ENCODE assay signal across 19 mouse cellular contexts in the genomic region with DNA sequence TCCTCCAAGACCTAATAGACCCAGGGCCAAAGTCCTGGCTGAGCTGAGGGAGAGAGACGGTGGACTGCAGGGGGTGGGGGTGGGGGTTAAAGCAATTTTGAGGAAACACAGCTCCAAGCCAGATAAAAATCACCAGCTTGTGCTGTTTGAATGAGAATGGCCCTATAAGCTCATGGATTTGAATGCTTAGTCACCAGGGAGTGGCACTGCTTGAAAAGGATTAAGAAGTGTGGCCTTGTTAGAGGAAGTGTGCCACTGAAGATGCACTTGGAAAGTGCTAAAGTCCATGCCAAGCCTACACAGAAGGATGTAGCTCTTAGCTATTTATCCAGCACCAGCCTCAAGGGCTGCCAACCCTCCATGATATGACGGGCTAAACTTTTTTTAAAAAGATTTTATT. TPM values are rescaled to one million over a fixed set of nuclear protein-coding genes. Genes with fewer than 3 reads are reported as not detected.
DNase-seq lines count a peak whose midpoint lies in the region; ATAC-seq lines count a peak whose summit lies in the region.
"Had no signal": no experiment of that assay in that cellular context is flagged by ENCODE, and none has a peak within 500 bp of the region (broad histone marks: within the 10 kb centered on the region; RNA-seq: fewer than 3 reads in every experiment).

No protein-coding gene starts in this region.

- peak overlapping the region; percentile 85 for H3K27ac ChIP-seq in macrophage
- H3K27ac ChIP-seq: hindbrain, embryonic 13.5 days; hindbrain, postnatal 0 days; intestine, embryonic 15.5 days had no signal

- H3K79me2 ChIP-seq in macrophage (ENCODE audit: inconsistent target), result no peaks in the 10 kb centered on the region

- no peak for ATAC-seq in inflammation-experienced regulatory T-cells, adult 6 months
- ATAC-seq: hindbrain, postnatal 0 days had no signal

- WGBS in macrophage (ENCODE audit: missing documents), result 83% methylated on average over 2 of the region's 2 CpGs

- peak; percentile 62 for DNase-seq in 416B (ENCODE audit: low read depth)
- peak; percentile 7 to 30 for DNase-seq in B cell, adult 2 months
- DNase-seq in R1 (ENCODE audit: low read depth, low spot score), result peak; percentile 38
- DNase-seq in retina, postnatal 1 day, result no peak
- no peak for DNase-seq in kidney, postnatal 25 days
- DNase-seq: adrenal gland, postnatal 10 days; cerebellum, adult 2 months; cerebellum, postnatal 10 days; gastrocnemius, postnatal 14 days; heart, adult 2 months; heart, postnatal 14 days had no signal

- no peak overlapping the region for H3K4me3 ChIP-seq in macrophage (ENCODE audit: inconsistent target)
- H3K4me3 ChIP-seq: forebrain, embryonic 15.5 days; heart, adult 2 months; hindbrain, embryonic 13.5 days; intestine, embryonic 15.5 days had no signal

- no peaks in the 10 kb centered on the region for H3K36me3 ChIP-seq in macrophage (ENCODE audit: inconsistent target)
- H3K36me3 ChIP-seq: embryonic facial prominence, embryonic 15.5 days; forebrain, embryonic 15.5 days; heart, embryonic 15.5 days; hindbrain, embryonic 13.5 days; intestine, embryonic 15.5 days had no signal

RNA-seq across cellular contexts. Expression of a gene that starts 9.5 kb away (rescaled TPM):
- 100 to 1,000 TPM in 18 of 26 experiments, 10 to 100 TPM in 8; 40.7 to 306 (median 194) TPM for total RNA-seq in macrophage (2018; cell fraction: chromatin; rRNA removed)
- total RNA-seq in macrophage (2018; cell fraction: cytosol; rRNA removed), result 100 to 1,000 TPM; 134 to 249 (median 192) TPM
- 100 to 1,000 TPM; 133 to 347 (median 250) TPM for total RNA-seq in macrophage (2018; cell fraction: nucleus; rRNA removed)
- 147 to 161 TPM (median 155 TPM) in 3 replicates for polyA plus RNA-seq in macrophage (2018)
- 10 to 100 TPM; 68.4 to 89.7 (median 70.4) TPM for polyA plus RNA-seq in inflammation-experienced regulatory T-cells, adult 6 months (2017; shearing (Covaris generic))

RNA-seq across cellular contexts. Expression of a gene that starts 12.4 kb away (rescaled TPM):
- 10 to 100 TPM in 13 of 26 experiments, 1 to 10 TPM in 13; 4.7 to 15.2 (median 10.2) TPM for total RNA-seq in macrophage (2018; cell fraction: chromatin; rRNA removed)
- 10 to 100 TPM in 8 of 26 experiments, 1 to 10 TPM in 18; 6.1 to 12.6 (median 8.9) TPM for total RNA-seq in macrophage (2018; cell fraction: cytosol; rRNA removed)
- 10 to 100 TPM in 21 of 26 experiments, 1 to 10 TPM in 5; 7.0 to 15.7 (median 11.5) TPM for total RNA-seq in macrophage (2018; cell fraction: nucleus; rRNA removed)
- polyA plus RNA-seq in macrophage (2018), result 6.7 to 13.0 TPM (median 9.6 TPM) in 3 replicates
- 1 to 10 TPM; 5.6 to 9.2 (median 6.0) TPM for polyA plus RNA-seq in inflammation-experienced regulatory T-cells, adult 6 months (2017; shearing (Covaris generic))

RNA-seq across cellular contexts. Expression of a gene that starts 13.9 kb away (rescaled TPM):
- 100 to 1,000 TPM in 19 of 26 experiments, 10 to 100 TPM in 7; 49.0 to 397 (median 132) TPM for total RNA-seq in macrophage (2018; cell fraction: chromatin; rRNA removed)
- total RNA-seq in macrophage (2018; cell fraction: cytosol; rRNA removed), result 1,000 to 10,000 TPM; 2,339 to 5,146 (median 3,315) TPM
- 100 to 1,000 TPM; 236 to 704 (median 486) TPM for total RNA-seq in macrophage (2018; cell fraction: nucleus; rRNA removed)
- 1,107 to 2,183 TPM (median 2,047 TPM) in 3 replicates for polyA plus RNA-seq in macrophage (2018)
- polyA plus RNA-seq in inflammation-experienced regulatory T-cells, adult 6 months (2017; shearing (Covaris generic)), result 1,000 to 10,000 TPM; 5,582 to 7,160 (median 6,033) TPM

RNA-seq across cellular contexts. Expression of a gene that starts 30.6 kb away (rescaled TPM):
- total RNA-seq in macrophage (2018; cell fraction: chromatin; rRNA removed), result 10 to 100 TPM in 19 of 26 experiments, 1 to 10 TPM in 7; 3.8 to 38.8 (median 16.5) TPM
- total RNA-seq in macrophage (2018; cell fraction: cytosol; rRNA removed), result 10 to 100 TPM; 33.9 to 58.9 (median 46.3) TPM
- 10 to 100 TPM in 25 of 26 experiments, 1 to 10 TPM in 1; 9.8 to 65.5 (median 17.4) TPM for total RNA-seq in macrophage (2018; cell fraction: nucleus; rRNA removed)
- 45.8 to 148 TPM (median 116 TPM) in 3 replicates for polyA plus RNA-seq in macrophage (2018)
- polyA plus RNA-seq in inflammation-experienced regulatory T-cells, adult 6 months (2017; shearing (Covaris generic)), result 100 to 1,000 TPM; 110 to 145 (median 137) TPM

RNA-seq across cellular contexts. Expression of a gene that starts 36.7 kb away (rescaled TPM):
- total RNA-seq in macrophage (2018; cell fraction: chromatin; rRNA removed), result 1 to 10 TPM in 5 of 26 experiments, under 1 TPM in 5, not detected in 16; 0.68 to 4.6 (median 1.1) TPM
- total RNA-seq in macrophage (2018; cell fraction: cytosol; rRNA removed), result 1 to 10 TPM; 1.9 to 3.5 (median 2.4) TPM
- 1 to 10 TPM in 8 of 26 experiments, under 1 TPM in 9, not detected in 9; 0.59 to 2.2 (median 1.00) TPM for total RNA-seq in macrophage (2018; cell fraction: nucleus; rRNA removed)
- 0.73 to 1.7 TPM (median 1.4 TPM) in 3 replicates for polyA plus RNA-seq in macrophage (2018)
- 1 to 10 TPM; 2.7 to 4.6 (median 4.5) TPM for polyA plus RNA-seq in inflammation-experienced regulatory T-cells, adult 6 months (2017; shearing (Covaris generic))

Comparison
In these comparisons a context has a peak if more than half of its experiments do, and no peak if none do; other contexts are left out.
1. DNase-seq: peak in 416B (single experiment), B cell, adult 2 months (2 of 2) and R1 (single experiment); none in retina, postnatal 1 day (single experiment) and kidney, postnatal 25 days (0 of 2).